Mouse (Mus musculus) left cerebral cortex, adult 8-10 months (tissue): ENCODE data around the gene Cisd3. TPM values are rescaled to one million over a fixed set of nuclear protein-coding genes. Genes with fewer than 3 reads are reported as not detected.
"Not testable (repeated sequence)": the region's sequence is repeated elsewhere in the genome, so short reads cannot be mapped to it uniquely, and the experiment has no call there.

ENCODE experiments used
- DNase-seq, 2 experiments: peaks; one replicate each; pipeline ENCODE4 v3.0.0; 2022; ENCODE audit warnings: low spot score in 2 of 2
- total RNA-seq, 4 experiments: library from RNA; stranded (reverse); gene quantifications; 2 replicates each; pipeline ENCODE4 v1.2.4; 2022

Gene Cisd3
- 10 to 100 TPM; 44.0 to 61.2 (median 54.6) TPM for total RNA-seq

DNA sequence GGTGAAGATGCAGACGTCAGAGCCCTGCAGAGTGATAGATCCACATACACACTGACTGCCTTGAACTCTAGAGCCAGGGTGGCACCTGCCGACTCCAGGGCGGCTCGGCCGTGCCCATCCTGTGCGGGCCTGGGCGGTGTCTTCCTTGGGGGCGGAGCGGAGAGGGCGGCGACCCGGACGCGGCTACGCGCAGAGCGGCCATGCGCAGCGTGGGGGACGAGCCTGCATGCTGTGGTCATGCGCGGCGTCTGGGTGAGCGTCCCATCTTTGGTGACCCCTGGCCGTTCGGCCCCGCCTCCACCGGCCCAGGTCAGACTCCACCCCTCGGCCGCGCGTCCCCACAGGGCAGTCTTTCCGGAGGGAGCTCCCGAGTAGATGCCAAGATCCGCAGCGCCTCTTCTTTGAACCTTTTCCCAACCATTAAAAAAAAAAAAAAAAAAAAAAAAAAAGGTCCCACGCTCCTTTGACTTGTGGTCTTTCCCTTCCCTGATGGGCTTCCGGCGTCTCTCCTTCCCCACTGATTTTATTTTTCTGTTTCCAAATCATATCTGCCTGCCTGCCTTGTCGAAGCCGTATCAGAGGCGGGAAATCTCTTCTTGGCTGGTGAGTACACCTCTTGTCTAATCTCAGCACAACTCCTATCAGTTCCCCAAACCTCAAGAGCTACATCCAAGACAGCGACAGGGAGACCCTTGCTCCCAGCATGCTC, at the start of gene Cisd3:
Gene Cisd3, plus strand, starts transcription at position 214 of the 709 bp plus-strand sequence.
- DNase-seq = peak; percentile 75 to 87

GRCm38 (mm10) chr11:97641668-97642067, 44.0 kb upstream of the Cisd3 start:
- peak in 1 of 2 experiments; percentile 78 for DNase-seq

- DNase-seq = no peak
Measured at GRCm38 (mm10) chr11:97642746-97643145, 42.9 kb upstream of the Cisd3 start.

- no peak for DNase-seq
Measured at GRCm38 (mm10) chr11:97643380-97644055, 42.1 kb upstream of the Cisd3 start.

- no peak for DNase-seq
Measured at GRCm38 (mm10) chr11:97644834-97645233, 40.8 kb upstream of the Cisd3 start.

GRCm38 (mm10) chr11:97648541-97648940, 37.1 kb upstream of the Cisd3 start:
- DNase-seq = not testable (repeated sequence)

GRCm38 (mm10) chr11:97650341-97650740, 35.3 kb upstream of the Cisd3 start:
- DNase-seq = no peak

DNA sequence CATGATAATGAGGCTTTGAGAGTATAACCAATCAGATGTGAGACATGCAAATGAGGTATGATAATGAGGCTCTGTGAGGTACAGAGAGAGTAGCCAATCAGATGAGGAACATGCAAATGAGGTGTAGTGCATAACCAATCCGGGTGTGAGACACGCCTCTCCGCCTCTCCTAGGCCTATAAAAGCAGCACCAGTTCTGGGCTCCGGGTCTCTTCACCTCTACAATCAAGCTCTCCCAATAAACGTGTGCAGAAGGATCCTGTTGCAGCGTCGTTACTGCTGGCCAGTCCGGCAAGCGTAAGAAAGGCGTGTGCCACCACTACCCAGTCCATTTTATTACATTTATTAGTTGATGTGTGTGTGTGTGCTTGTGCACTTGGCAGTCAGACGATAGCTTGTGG, 32.2 kb upstream of the Cisd3 start:
- not testable (repeated sequence) for DNase-seq

DNA sequence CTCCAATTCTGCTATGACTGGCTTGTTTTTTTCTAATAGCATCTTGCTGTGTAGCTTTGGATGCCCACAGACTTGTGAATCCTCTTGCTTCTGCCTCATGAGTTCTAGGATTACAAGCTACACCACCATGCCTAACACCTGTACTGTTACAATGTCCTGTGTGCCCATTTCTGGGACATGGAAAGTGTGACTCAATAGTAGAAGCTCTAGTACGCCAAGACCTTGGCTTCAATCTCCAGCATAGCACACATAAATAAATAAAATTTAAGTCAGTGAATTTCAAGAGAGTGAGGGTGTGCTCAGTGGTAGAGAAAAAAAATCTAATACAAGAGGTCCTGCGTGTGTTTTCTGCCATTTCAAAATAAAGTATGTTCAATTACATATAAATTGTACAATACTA, 31.4 kb upstream of the Cisd3 start:
- DNase-seq = no peak

- DNase-seq = no peak
Measured at GRCm38 (mm10) chr11:97656269-97656971, 29.2 kb upstream of the Cisd3 start.

GRCm38 (mm10) chr11:97657184-97657945, 28.3 kb upstream of the Cisd3 start:
- no peak for DNase-seq

- not testable (repeated sequence) for DNase-seq
Measured at GRCm38 (mm10) chr11:97657967-97658366, 27.7 kb upstream of the Cisd3 start.

- DNase-seq = no peak
Measured at GRCm38 (mm10) chr11:97658751-97659266, 26.8 kb upstream of the Cisd3 start.

- DNase-seq = no peak
Measured at GRCm38 (mm10) chr11:97659267-97659989, 26.2 kb upstream of the Cisd3 start.

DNA sequence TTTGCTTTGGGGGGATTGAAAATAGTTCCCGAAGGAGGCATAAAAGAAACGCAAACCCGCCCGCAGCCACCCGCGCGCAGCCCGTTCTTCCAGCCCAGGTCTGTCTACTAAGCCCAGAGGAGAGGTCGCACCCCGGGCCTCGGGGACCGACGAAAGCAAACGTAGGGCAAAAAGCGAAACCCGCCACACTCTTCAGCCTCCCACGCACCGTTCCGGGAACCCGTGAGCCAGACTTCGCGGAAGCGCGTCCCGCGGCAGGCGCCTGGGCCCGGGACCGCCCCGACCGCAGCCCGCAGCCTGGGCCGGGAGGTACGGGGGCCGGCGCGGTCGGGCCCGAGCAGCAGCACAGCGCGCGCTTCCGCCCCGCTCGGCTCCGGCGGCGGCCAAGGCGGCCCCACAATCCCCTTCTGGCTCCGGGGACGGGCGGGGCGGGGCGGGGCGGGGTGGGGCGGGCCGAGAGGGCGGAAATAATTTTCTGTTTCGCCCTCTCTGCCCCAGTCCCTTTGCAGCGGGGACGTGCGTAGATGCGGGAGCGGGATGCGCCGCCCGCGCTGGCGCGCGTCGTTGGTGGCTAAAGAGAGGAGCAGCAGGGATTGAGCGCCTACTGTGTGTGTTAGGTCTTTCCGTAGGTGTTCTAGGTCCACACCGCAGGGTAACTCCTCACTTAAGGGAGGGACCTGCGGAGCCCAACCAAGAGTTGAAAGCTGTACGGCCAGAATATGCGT, 25.5 kb upstream of the Cisd3 start:
- peak in 1 of 2 experiments; percentile 60 for DNase-seq

GRCm38 (mm10) chr11:97660734-97661647, 24.6 kb upstream of the Cisd3 start:
- DNase-seq = no peak

- no peak for DNase-seq
Measured at GRCm38 (mm10) chr11:97661648-97662133, 23.9 kb upstream of the Cisd3 start.

GRCm38 (mm10) chr11:97662207-97662892, 23.3 kb upstream of the Cisd3 start:
- no peak for DNase-seq
